Mouse (Mus musculus): ENCODE measurements at regions not wholly inside any gene's neighbourhood (a gene's known extent, or its start where the extent isn't known, plus 50 kb on each side); places are given as distances from the start of the nearest gene placed in this dataset.
A peak's percentile ranks its signal among the peaks of the same experiment; 100 is the strongest.

- peaks cover 23% of the 10 kb centered on the region for H3K27me3 ChIP-seq (ENCODE audit: control insufficient read depth, insufficient read depth, low read length)
- H3K36me3 ChIP-seq (ENCODE audit: control insufficient read depth, insufficient read depth): no peaks in the 10 kb centered on the region
- peak overlapping the region; percentile 95 for H3K4me2 ChIP-seq (ENCODE audit: low read depth, low read length)
- peak overlapping the region; percentile 8; the same call in 1 of the 2 replicates for H3K4me3 ChIP-seq (ENCODE audit: low read length)
- peaks cover 5% of the 10 kb centered on the region; the same call in 1 of the 2 replicates for H3K4me1 ChIP-seq (ENCODE audit: control insufficient read depth, insufficient read depth, low read length)
- no peak overlapping the region for H3K27ac ChIP-seq (ENCODE audit: low read length)
- no peak for ATAC-seq (replicated peaks; ENCODE audit: extremely low read depth, insufficient read depth, low FRiP score)
- H3K9ac ChIP-seq (ENCODE audit: low read length): no peak overlapping the region
- H3K9me3 ChIP-seq (replicated peaks; ENCODE audit: control insufficient read depth, low read length): peaks cover 3% of the 10 kb centered on the region
- 5% methylated on average over 9 of the region's 9 CpGs for WGBS
Observed at GRCm38 (mm10) chr14:60486278-60486935, 113.3 kb downstream of the Amer2 start.

DNA sequence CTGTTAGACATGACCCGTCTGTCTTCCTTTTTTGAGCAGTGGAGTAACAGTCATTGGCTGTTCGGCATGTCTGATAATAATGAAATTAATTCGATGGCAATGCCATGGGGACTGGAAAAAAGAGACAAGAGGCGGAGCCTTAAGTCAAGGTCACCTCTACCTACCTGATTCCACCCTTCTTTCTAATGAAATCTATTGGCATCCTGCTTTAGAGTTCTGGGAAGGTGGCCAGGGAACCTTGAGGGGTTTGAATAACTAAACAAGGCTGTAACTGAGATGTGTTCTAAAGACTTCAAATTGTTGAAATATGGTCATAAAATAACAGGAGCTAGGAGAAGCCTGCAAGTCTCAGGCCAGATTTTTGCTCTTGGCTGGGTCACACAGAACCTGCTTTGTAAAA, 116.1 kb downstream of the Amer2 start:
- Histone ChIP-seq H3K36me3 (ENCODE audit: control insufficient read depth, insufficient read depth) (no peaks in the 10 kb centered on the region), H3K27me3 (ENCODE audit: control insufficient read depth, insufficient read depth, low read length) (peaks cover 23% of the 10 kb centered on the region), H3K9ac (ENCODE audit: low read length) (no peak overlapping the region), H3K27ac (ENCODE audit: low read length) (no peak overlapping the region), H3K4me3 (ENCODE audit: low read length) (no peak overlapping the region), H3K9me3 (replicated peaks; ENCODE audit: control insufficient read depth, low read length) (no peaks in the 10 kb centered on the region), H3K4me1 (ENCODE audit: control insufficient read depth, insufficient read depth, low read length) (peaks cover 5% of the 10 kb centered on the region; the same call in 1 of the 2 replicates), H3K4me2 (ENCODE audit: low read depth, low read length) (no peak overlapping the region)
- 80% methylated on average over 4 of the region's 4 CpGs for WGBS
- no peak for ATAC-seq (replicated peaks; ENCODE audit: extremely low read depth, insufficient read depth, low FRiP score)

DNA sequence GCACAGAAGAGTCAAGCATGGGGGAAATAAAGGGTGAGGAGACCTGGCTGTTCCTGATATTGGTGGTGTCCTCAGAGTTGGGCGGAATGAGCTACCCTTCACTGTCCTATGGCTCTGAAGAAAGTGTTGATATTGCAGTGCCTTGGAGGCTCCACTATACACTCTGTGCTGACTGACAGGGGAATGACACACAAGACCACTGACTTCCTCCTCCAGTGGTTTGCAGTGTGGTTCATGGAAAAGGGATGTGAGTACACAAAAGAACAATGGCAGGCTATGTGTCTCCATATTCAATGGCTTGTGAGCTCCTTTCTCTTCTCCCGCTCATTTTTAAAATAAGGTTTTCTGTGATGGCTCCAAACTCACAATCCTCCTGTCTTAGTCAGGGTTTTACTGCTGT, 117.8 kb downstream of the Amer2 start:
- no peak for ATAC-seq (replicated peaks; ENCODE audit: extremely low read depth, insufficient read depth, low FRiP score)
- Histone ChIP-seq H3K9me3 (replicated peaks; ENCODE audit: control insufficient read depth, low read length) (no peaks in the 10 kb centered on the region), H3K27me3 (ENCODE audit: control insufficient read depth, insufficient read depth, low read length) (peaks cover 9% of the 10 kb centered on the region; the same call in 1 of the 2 replicates), H3K4me3 (ENCODE audit: low read length) (no peak overlapping the region), H3K4me1 (ENCODE audit: control insufficient read depth, insufficient read depth, low read length) (peaks cover 2% of the 10 kb centered on the region; the same call in 1 of the 2 replicates), H3K9ac (ENCODE audit: low read length) (no peak overlapping the region), H3K4me2 (ENCODE audit: low read depth, low read length) (no peak overlapping the region), H3K27ac (ENCODE audit: low read length) (no peak overlapping the region), H3K36me3 (ENCODE audit: control insufficient read depth, insufficient read depth) (no peaks in the 10 kb centered on the region)
- WGBS: 98% methylated on average over 2 of the region's 2 CpGs

DNA sequence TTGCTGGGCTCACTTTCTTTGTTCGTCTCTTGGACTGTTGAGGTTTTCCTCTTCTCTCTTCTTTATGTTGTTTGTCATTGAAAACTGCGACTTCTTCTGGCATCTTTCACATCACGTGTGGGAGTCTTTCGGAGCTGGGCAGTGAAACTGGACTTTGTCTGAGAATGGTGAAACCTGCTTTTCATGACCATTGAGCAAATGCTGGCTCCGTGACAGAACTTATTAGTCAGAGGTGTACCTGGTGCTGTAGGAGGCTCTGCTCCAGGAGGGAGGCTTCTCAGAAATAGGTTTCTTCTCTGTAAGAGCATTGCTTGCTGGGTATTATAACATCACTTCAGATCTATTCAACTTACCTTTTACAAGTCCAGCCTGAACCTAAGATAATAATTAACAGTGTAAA, 122.4 kb downstream of the Amer2 start:
- no peak for ATAC-seq (replicated peaks; ENCODE audit: extremely low read depth, insufficient read depth, low FRiP score)
- Histone ChIP-seq H3K27ac (ENCODE audit: low read length) (no peak overlapping the region), H3K9ac (ENCODE audit: low read length) (no peak overlapping the region), H3K27me3 (ENCODE audit: control insufficient read depth, insufficient read depth, low read length) (no peaks in the 10 kb centered on the region), H3K9me3 (replicated peaks; ENCODE audit: control insufficient read depth, low read length) (no peaks in the 10 kb centered on the region), H3K4me2 (ENCODE audit: low read depth, low read length) (no peak overlapping the region), H3K4me3 (ENCODE audit: low read length) (no peak overlapping the region), H3K36me3 (ENCODE audit: control insufficient read depth, insufficient read depth) (no peaks in the 10 kb centered on the region), H3K4me1 (ENCODE audit: control insufficient read depth, insufficient read depth, low read length) (no peaks in the 10 kb centered on the region)
- WGBS: 78% methylated on average over 5 of the region's 5 CpGs

GRCm38 (mm10) chr14:60502552-60502951, 129.5 kb downstream of the Amer2 start:
- Histone ChIP-seq H3K27ac (ENCODE audit: low read length) (no peak overlapping the region), H3K27me3 (ENCODE audit: control insufficient read depth, insufficient read depth, low read length) (no peaks in the 10 kb centered on the region), H3K36me3 (ENCODE audit: control insufficient read depth, insufficient read depth) (no peaks in the 10 kb centered on the region), H3K4me2 (ENCODE audit: low read depth, low read length) (no peak overlapping the region), H3K9me3 (replicated peaks; ENCODE audit: control insufficient read depth, low read length) (no peaks in the 10 kb centered on the region), H3K9ac (ENCODE audit: low read length) (no peak overlapping the region), H3K4me3 (ENCODE audit: low read length) (no peak overlapping the region), H3K4me1 (ENCODE audit: control insufficient read depth, insufficient read depth, low read length) (peaks cover 2% of the 10 kb centered on the region; the same call in 1 of the 2 replicates)
- ATAC-seq (replicated peaks; ENCODE audit: extremely low read depth, insufficient read depth, low FRiP score): no peak
- 80% methylated on average over 6 of the region's 6 CpGs for WGBS

GRCm38 (mm10) chr14:60505066-60505465, 128.7 kb upstream of the Spata13 start:
- Histone ChIP-seq H3K4me3 (ENCODE audit: low read length) (no peak overlapping the region), H3K9ac (ENCODE audit: low read length) (no peak overlapping the region), H3K4me1 (ENCODE audit: control insufficient read depth, insufficient read depth, low read length) (peaks cover 2% of the 10 kb centered on the region; the same call in 1 of the 2 replicates), H3K9me3 (replicated peaks; ENCODE audit: control insufficient read depth, low read length) (no peaks in the 10 kb centered on the region), H3K27me3 (ENCODE audit: control insufficient read depth, insufficient read depth, low read length) (no peaks in the 10 kb centered on the region), H3K27ac (ENCODE audit: low read length) (no peak overlapping the region), H3K36me3 (ENCODE audit: control insufficient read depth, insufficient read depth) (no peaks in the 10 kb centered on the region), H3K4me2 (ENCODE audit: low read depth, low read length) (no peak overlapping the region)
- 85% methylated on average over 6 of the region's 6 CpGs for WGBS
- ATAC-seq (replicated peaks; ENCODE audit: extremely low read depth, insufficient read depth, low FRiP score): no peak

DNA sequence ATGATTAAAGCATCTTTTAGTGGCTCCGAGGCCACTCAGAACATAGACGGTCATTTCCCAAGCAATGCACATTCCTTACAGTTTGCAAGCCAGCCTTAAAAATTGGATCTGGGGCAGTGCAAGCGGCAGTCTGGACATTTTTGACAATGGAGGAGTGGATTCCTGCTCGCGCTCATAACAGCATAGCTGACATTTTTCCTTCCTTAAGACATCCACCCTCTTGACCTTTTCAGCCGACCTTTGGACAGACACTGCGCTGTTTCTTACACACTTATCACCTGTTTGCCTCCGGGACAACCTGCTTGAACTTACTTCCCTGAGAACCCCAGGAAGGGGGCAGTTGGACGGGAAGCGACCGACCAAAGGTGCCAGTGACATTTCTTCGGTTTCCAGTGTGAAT, 127.5 kb upstream of the Spata13 start:
- H3K27me3 ChIP-seq (ENCODE audit: control insufficient read depth, insufficient read depth, low read length): no peaks in the 10 kb centered on the region
- H3K4me2 ChIP-seq (ENCODE audit: low read depth, low read length): peak overlapping the region; percentile 56
- no peak overlapping the region for H3K9ac ChIP-seq (ENCODE audit: low read length)
- no peak overlapping the region for H3K27ac ChIP-seq (ENCODE audit: low read length)
- H3K4me3 ChIP-seq (ENCODE audit: low read length): peak overlapping the region; percentile 22
- 31% methylated on average over 12 of the region's 12 CpGs for WGBS
- ATAC-seq (replicated peaks; ENCODE audit: extremely low read depth, insufficient read depth, low FRiP score): no peak
- no peaks in the 10 kb centered on the region for H3K36me3 ChIP-seq (ENCODE audit: control insufficient read depth, insufficient read depth)
- peaks cover 2% of the 10 kb centered on the region; the same call in 1 of the 2 replicates for H3K4me1 ChIP-seq (ENCODE audit: control insufficient read depth, insufficient read depth, low read length)
- no peaks in the 10 kb centered on the region for H3K9me3 ChIP-seq (replicated peaks; ENCODE audit: control insufficient read depth, low read length)

- 27% methylated on average over 8 of the region's 8 CpGs for WGBS
Observed at GRCm38 (mm10) chr14:60513560-60513959, 120.2 kb upstream of the Spata13 start.

GRCm38 (mm10) chr14:60515094-60515786, 118.6 kb upstream of the Spata13 start:
- Histone ChIP-seq H3K27ac (ENCODE audit: low read length) (no peak overlapping the region), H3K9ac (ENCODE audit: low read length) (no peak overlapping the region), H3K4me2 (ENCODE audit: low read depth, low read length) (no peak overlapping the region), H3K36me3 (ENCODE audit: control insufficient read depth, insufficient read depth) (no peaks in the 10 kb centered on the region), H3K27me3 (ENCODE audit: control insufficient read depth, insufficient read depth, low read length) (no peaks in the 10 kb centered on the region), H3K4me1 (ENCODE audit: control insufficient read depth, insufficient read depth, low read length) (no peaks in the 10 kb centered on the region), H3K4me3 (ENCODE audit: low read length) (no peak overlapping the region), H3K9me3 (replicated peaks; ENCODE audit: control insufficient read depth, low read length) (no peaks in the 10 kb centered on the region)
- ATAC-seq (replicated peaks; ENCODE audit: extremely low read depth, insufficient read depth, low FRiP score): no peak
- 67% methylated on average over 12 of the region's 12 CpGs for WGBS

More at GRCm38 (mm10) chr14:60513560-60513959, 120.2 kb upstream of the Spata13 start:
- H3K27me3 ChIP-seq (ENCODE audit: control insufficient read depth, insufficient read depth, low read length): no peaks in the 10 kb centered on the region
- H3K9me3 ChIP-seq (replicated peaks; ENCODE audit: control insufficient read depth, low read length): no peaks in the 10 kb centered on the region
- no peak overlapping the region for H3K4me2 ChIP-seq (ENCODE audit: low read depth, low read length)
- H3K4me3 ChIP-seq (ENCODE audit: low read length): no peak overlapping the region
- no peak overlapping the region for H3K27ac ChIP-seq (ENCODE audit: low read length)
- H3K9ac ChIP-seq (ENCODE audit: low read length): no peak overlapping the region
- ATAC-seq (replicated peaks; ENCODE audit: extremely low read depth, insufficient read depth, low FRiP score): no peak
- no peaks in the 10 kb centered on the region for H3K4me1 ChIP-seq (ENCODE audit: control insufficient read depth, insufficient read depth, low read length)
- no peaks in the 10 kb centered on the region for H3K36me3 ChIP-seq (ENCODE audit: control insufficient read depth, insufficient read depth)

All from heart, embryonic 16.5 days (tissue).